Mouse (Mus musculus): ENCODE data around the gene Col18a1. TPM values are rescaled to one million over a fixed set of nuclear protein-coding genes. Genes with fewer than 3 reads are reported as not detected.

Col18a1 gene
- polyA plus RNA-seq, 1 experiment from 2014 or later = 62.7 TPM

GRCm38 (mm10) chr10:77200295-77200694 lies 33.9 kb upstream of the Col18a1 start:
- H3K36me3 ChIP-seq = no peaks in the 10 kb centered on the region
- no peak overlapping the region for H3K4me3 ChIP-seq
- no peak overlapping the region for H3K9ac ChIP-seq
- no peak overlapping the region for H3K27ac ChIP-seq
- peaks cover 5% of the 10 kb centered on the region for H3K4me1 ChIP-seq (replicated peaks)
- H3K9me3 ChIP-seq = no peaks in the 10 kb centered on the region
- H3K4me2 ChIP-seq = no peak overlapping the region
- WGBS = 85% methylated on average over 9 of the region's 9 CpGs
- no peaks in the 10 kb centered on the region for H3K27me3 ChIP-seq
- no peak for ATAC-seq (ENCODE audit: low FRiP score)

- WGBS = 79% methylated on average over 2 of the region's 2 CpGs
- H3K4me3 ChIP-seq = no peak overlapping the region
- no peaks in the 10 kb centered on the region for H3K9me3 ChIP-seq
- no peak overlapping the region for H3K4me2 ChIP-seq
- no peaks in the 10 kb centered on the region for H3K4me1 ChIP-seq (replicated peaks)
- ATAC-seq (ENCODE audit: low FRiP score) = no peak
- H3K27me3 ChIP-seq = no peaks in the 10 kb centered on the region
- H3K36me3 ChIP-seq = no peaks in the 10 kb centered on the region
- no peak overlapping the region for H3K9ac ChIP-seq
- H3K27ac ChIP-seq = no peak overlapping the region
Observed at GRCm38 (mm10) chr10:77199229-77199628, 32.9 kb upstream of the Col18a1 start.

GRCm38 (mm10) chr10:77197469-77198209 lies 31.3 kb upstream of the Col18a1 start:
- Histone ChIP-seq H3K9ac (no peak overlapping the region), H3K4me1 (replicated peaks) (peaks cover 3% of the 10 kb centered on the region; the same call in 1 of the 2 replicates), H3K9me3 (no peaks in the 10 kb centered on the region), H3K36me3 (no peaks in the 10 kb centered on the region), H3K27me3 (no peaks in the 10 kb centered on the region), H3K4me2 (no peak overlapping the region), H3K4me3 (no peak overlapping the region), H3K27ac (no peak overlapping the region)
- WGBS = 15% methylated on average over 9 of the region's 9 CpGs
- ATAC-seq (ENCODE audit: low FRiP score) = no peak

- no peak for ATAC-seq (ENCODE audit: low FRiP score)
- Histone ChIP-seq H3K4me3 (no peak overlapping the region), H3K4me2 (no peak overlapping the region), H3K27me3 (no peaks in the 10 kb centered on the region), H3K27ac (no peak overlapping the region), H3K9ac (no peak overlapping the region), H3K9me3 (no peaks in the 10 kb centered on the region), H3K36me3 (no peaks in the 10 kb centered on the region), H3K4me1 (replicated peaks) (peaks cover 6% of the 10 kb centered on the region)
- 87% methylated on average over 4 of the region's 4 CpGs for WGBS
Observed at GRCm38 (mm10) chr10:77196676-77197075, 30.3 kb upstream of the Col18a1 start.

- Histone ChIP-seq H3K27ac (no peak overlapping the region), H3K9ac (no peak overlapping the region), H3K9me3 (no peaks in the 10 kb centered on the region), H3K4me1 (replicated peaks) (peaks cover 12% of the 10 kb centered on the region), H3K27me3 (no peaks in the 10 kb centered on the region), H3K4me3 (no peak overlapping the region), H3K4me2 (no peak overlapping the region), H3K36me3 (no peaks in the 10 kb centered on the region)
- 99% methylated on average over 3 of the region's 3 CpGs for WGBS
- no peak for ATAC-seq (ENCODE audit: low FRiP score)
Observed at GRCm38 (mm10) chr10:77196115-77196514, 29.8 kb upstream of the Col18a1 start.

- Histone ChIP-seq H3K4me2 (no peak overlapping the region), H3K4me3 (no peak overlapping the region), H3K9ac (no peak overlapping the region), H3K9me3 (no peaks in the 10 kb centered on the region), H3K27ac (no peak overlapping the region), H3K27me3 (no peaks in the 10 kb centered on the region), H3K4me1 (replicated peaks) (peaks cover 20% of the 10 kb centered on the region), H3K36me3 (no peaks in the 10 kb centered on the region)
- ATAC-seq (ENCODE audit: low FRiP score) = no peak
Observed at GRCm38 (mm10) chr10:77193495-77193894, 27.1 kb upstream of the Col18a1 start.

- no peak overlapping the region for H3K27ac ChIP-seq
- H3K36me3 ChIP-seq = no peaks in the 10 kb centered on the region
- no peak overlapping the region for H3K4me2 ChIP-seq
- no peaks in the 10 kb centered on the region for H3K9me3 ChIP-seq
- no peaks in the 10 kb centered on the region for H3K27me3 ChIP-seq
- no peak overlapping the region for H3K9ac ChIP-seq
- no peak for ATAC-seq (ENCODE audit: low FRiP score)
- 65% methylated on average over 17 of the region's 17 CpGs for WGBS
- no peak overlapping the region for H3K4me3 ChIP-seq
- peaks cover 20% of the 10 kb centered on the region for H3K4me1 ChIP-seq (replicated peaks)
Observed at GRCm38 (mm10) chr10:77192745-77193144, 26.4 kb upstream of the Col18a1 start.

- WGBS = 12% methylated on average over 10 of the region's 10 CpGs
- Histone ChIP-seq H3K4me1 (replicated peaks) (peaks cover 24% of the 10 kb centered on the region), H3K4me2 (no peak overlapping the region), H3K36me3 (no peaks in the 10 kb centered on the region), H3K9me3 (no peaks in the 10 kb centered on the region), H3K27me3 (no peaks in the 10 kb centered on the region), H3K4me3 (no peak overlapping the region), H3K9ac (no peak overlapping the region), H3K27ac (peak overlapping the region; percentile 40; the same call in 1 of the 2 replicates)
- peak; percentile 74 for ATAC-seq (ENCODE audit: low FRiP score)
Observed at GRCm38 (mm10) chr10:77190967-77191915, 24.9 kb upstream of the Col18a1 start.

GRCm38 (mm10) chr10:77187427-77187826 lies 21.1 kb upstream of the Col18a1 start:
- Histone ChIP-seq H3K27me3 (no peaks in the 10 kb centered on the region), H3K4me3 (no peak overlapping the region), H3K4me2 (no peak overlapping the region), H3K4me1 (replicated peaks) (peaks cover 21% of the 10 kb centered on the region), H3K27ac (no peak overlapping the region), H3K9me3 (no peaks in the 10 kb centered on the region), H3K9ac (no peak overlapping the region), H3K36me3 (no peaks in the 10 kb centered on the region)
- ATAC-seq (ENCODE audit: low FRiP score) = no peak
- 81% methylated on average over 7 of the region's 7 CpGs for WGBS

GRCm38 (mm10) chr10:77182804-77183331 lies 16.5 kb upstream of the Col18a1 start:
- Histone ChIP-seq H3K36me3 (no peaks in the 10 kb centered on the region), H3K27ac (no peak overlapping the region), H3K9me3 (no peaks in the 10 kb centered on the region), H3K4me3 (no peak overlapping the region), H3K4me1 (replicated peaks) (0 out of 2 replicates have a peak, but pooled peaks cover 4% of the 10 kb centered on the region), H3K27me3 (no peaks in the 10 kb centered on the region), H3K4me2 (no peak overlapping the region), H3K9ac (no peak overlapping the region)
- no peak for ATAC-seq (ENCODE audit: low FRiP score)
- WGBS = 73% methylated on average over 3 of the region's 3 CpGs

- Histone ChIP-seq H3K27ac (no peak overlapping the region), H3K27me3 (no peaks in the 10 kb centered on the region), H3K36me3 (no peaks in the 10 kb centered on the region), H3K4me3 (no peak overlapping the region), H3K4me1 (replicated peaks) (no peaks in the 10 kb centered on the region), H3K4me2 (no peak overlapping the region), H3K9ac (no peak overlapping the region), H3K9me3 (no peaks in the 10 kb centered on the region)
- no peak for ATAC-seq (ENCODE audit: low FRiP score)
- 90% methylated on average over 3 of the region's 3 CpGs for WGBS
Observed at GRCm38 (mm10) chr10:77180110-77180509, 13.8 kb upstream of the Col18a1 start.

GRCm38 (mm10) chr10:77178691-77179090 lies 12.3 kb upstream of the Col18a1 start:
- Histone ChIP-seq H3K4me2 (no peak overlapping the region), H3K9me3 (no peaks in the 10 kb centered on the region), H3K27me3 (no peaks in the 10 kb centered on the region), H3K36me3 (no peaks in the 10 kb centered on the region), H3K27ac (no peak overlapping the region), H3K4me3 (no peak overlapping the region), H3K4me1 (replicated peaks) (no peaks in the 10 kb centered on the region), H3K9ac (no peak overlapping the region)
- WGBS = 73% methylated on average over 7 of the region's 7 CpGs
- no peak for ATAC-seq (ENCODE audit: low FRiP score)
